Mouse (Mus musculus) forebrain, embryonic 13.5 days (tissue): ENCODE data around the gene Mrgpra2b. TPM values are rescaled to one million over a fixed set of nuclear protein-coding genes. Genes with fewer than 3 reads are reported as not detected.
"Not testable (repeated sequence)": the region's sequence is repeated elsewhere in the genome, so short reads cannot be mapped to it uniquely, and the experiment has no call there.

ENCODE experiments used
- ATAC-seq: fragments of 200-750 bp; cut with Nextera tagmentation; 2 replicates; pipeline ENCODE4 v1.8.0; 2017
- H3K27ac ChIP-seq: fragments of 300-500 bp; sonication (generic); 2 replicates; pipeline ENCODE4 v1.5.1; 2015; ENCODE audit warnings: inconsistent platforms, mild to moderate bottlenecking, moderate library complexity
- H3K27me3 ChIP-seq: fragments of 300-500 bp; sonication (generic); 2 replicates; pipeline ENCODE4 v1.6.1; 2015; ENCODE audit warnings: mild to moderate bottlenecking, inconsistent platforms
- H3K36me3 ChIP-seq: fragments of 300-500 bp; sonication (generic); 2 replicates; pipeline ENCODE4 v1.6.1; 2015; ENCODE audit warnings: mild to moderate bottlenecking, inconsistent platforms; ENCODE audit not compliant: poor library complexity, severe bottlenecking
- H3K4me1 ChIP-seq: fragments of 300-500 bp; sonication (generic); 2 replicates; pipeline ENCODE4 v1.6.1; 2015; ENCODE audit warnings: inconsistent platforms
- H3K4me2 ChIP-seq: fragments of 300-500 bp; sonication (generic); 2 replicates; pipeline ENCODE4 v1.6.1; 2015; ENCODE audit warnings: inconsistent platforms, mild to moderate bottlenecking, moderate library complexity
- H3K4me3 ChIP-seq: fragments of 300-500 bp; sonication (generic); 2 replicates; pipeline ENCODE4 v1.5.1; 2015; ENCODE audit warnings: mild to moderate bottlenecking, inconsistent platforms
- H3K9ac ChIP-seq: fragments of 300-500 bp; sonication (generic); 2 replicates; pipeline ENCODE4 v1.6.1; 2015; ENCODE audit warnings: mild to moderate bottlenecking, inconsistent platforms
- H3K9me3 ChIP-seq: fragments of 300-500 bp; sonication (generic); replicated peaks from 2 replicates; pipeline ENCODE4 v1.6.1; 2016; ENCODE audit warnings: inconsistent platforms
- WGBS: fragments of 180-500 bp; shearing (Covaris S2); methylation state at CpG from one replicate; pipeline ENCODE4 v1.1.7; 2015; 5-methylcytosine and 5-hydroxymethylcytosine counted together
- polyA plus RNA-seq: library from polyadenylated mRNA; unstranded; fragments of >200 nt; fragmentation: Nextera tagmentation; extraction: Ambion mirVana; gene quantifications from 2 replicates; pipeline ENCODE4 v1.2.1, GENCODE M21; 2015

Gene Mrgpra2b
- polyA plus RNA-seq, result not detected in 2 replicates

GRCm38 (mm10) chr7:47528762-47529161 lies at the start of gene Mrgpra2b:
TSS of gene Mrgpra2b (minus strand) at chr7:47528862.
- Histone ChIP-seq H3K4me3 (no peak within 1 kb of the TSS), H3K4me1 (no peaks in the 10 kb centered on the region), H3K36me3 (no peaks in the 10 kb centered on the region), H3K4me2 (no peak within 1 kb of the TSS), H3K27me3 (no peaks in the 10 kb centered on the region), H3K9me3 (peaks cover 44% of the 10 kb centered on the region), H3K27ac (no peak within 1 kb of the TSS), H3K9ac (no peak within 1 kb of the TSS)
- ATAC-seq, result no peak

GRCm38 (mm10) chr7:47516379-47516778 lies 12.3 kb downstream of the Mrgpra2b start:
- 77% methylated on average over 1 of the region's 1 CpGs for WGBS
- H3K27me3 ChIP-seq, result no peaks in the 10 kb centered on the region
- no peak overlapping the region for H3K4me3 ChIP-seq
- no peak overlapping the region for H3K27ac ChIP-seq
- no peaks in the 10 kb centered on the region for H3K4me1 ChIP-seq
- ATAC-seq, result no peak
- H3K36me3 ChIP-seq, result no peaks in the 10 kb centered on the region
- H3K4me2 ChIP-seq, result no peak overlapping the region
- no peak overlapping the region for H3K9ac ChIP-seq
- peaks cover 36% of the 10 kb centered on the region for H3K9me3 ChIP-seq

GRCm38 (mm10) chr7:47515050-47515449 lies 13.6 kb downstream of the Mrgpra2b start:
- no peak overlapping the region for H3K9ac ChIP-seq
- WGBS, result 78% methylated on average over 2 of the region's 2 CpGs
- no peak for ATAC-seq

GRCm38 (mm10) chr7:47502953-47503352 lies 25.7 kb downstream of the Mrgpra2b start:
- WGBS, result 82% methylated on average over 4 of the region's 4 CpGs
- ATAC-seq, result no peak
- H3K36me3 ChIP-seq, result no peaks in the 10 kb centered on the region
- no peak overlapping the region for H3K9ac ChIP-seq
- H3K4me2 ChIP-seq, result no peak overlapping the region
- H3K27ac ChIP-seq, result no peak overlapping the region
- no peak overlapping the region for H3K4me3 ChIP-seq
- H3K9me3 ChIP-seq, result peaks cover 40% of the 10 kb centered on the region
- no peaks in the 10 kb centered on the region for H3K4me1 ChIP-seq
- H3K27me3 ChIP-seq, result no peaks in the 10 kb centered on the region

More at GRCm38 (mm10) chr7:47515050-47515449, 13.6 kb downstream of the Mrgpra2b start:
- H3K4me3 ChIP-seq, result no peak overlapping the region
- no peaks in the 10 kb centered on the region for H3K27me3 ChIP-seq
- H3K4me1 ChIP-seq, result no peaks in the 10 kb centered on the region
- peaks cover 30% of the 10 kb centered on the region for H3K9me3 ChIP-seq
- no peaks in the 10 kb centered on the region for H3K36me3 ChIP-seq
- H3K4me2 ChIP-seq, result no peak overlapping the region
- no peak overlapping the region for H3K27ac ChIP-seq

- H3K4me3 ChIP-seq, H3K27ac ChIP-seq, H3K36me3 ChIP-seq, H3K27me3 ChIP-seq, H3K9ac ChIP-seq, ATAC-seq, H3K4me1 ChIP-seq, H3K4me2 ChIP-seq: not testable (repeated sequence)
- peaks cover 11% of the 10 kb centered on the region for H3K9me3 ChIP-seq
Measured at GRCm38 (mm10) chr7:47491266-47491665, 37.4 kb downstream of the Mrgpra2b start.

GRCm38 (mm10) chr7:47489438-47489837 lies 39.2 kb downstream of the Mrgpra2b start:
- H3K4me3 ChIP-seq, H3K36me3 ChIP-seq, H3K4me2 ChIP-seq, H3K9ac ChIP-seq, H3K4me1 ChIP-seq, H3K9me3 ChIP-seq, H3K27me3 ChIP-seq, H3K27ac ChIP-seq, ATAC-seq: not testable (repeated sequence)
- no CpG with 5 or more reads among the region's 1 CpGs for WGBS

- not testable (repeated sequence) for H3K4me2 ChIP-seq, H3K36me3 ChIP-seq, H3K4me3 ChIP-seq, H3K4me1 ChIP-seq, H3K9ac ChIP-seq, ATAC-seq, H3K27me3 ChIP-seq, H3K9me3 ChIP-seq, H3K27ac ChIP-seq
Measured at GRCm38 (mm10) chr7:47483181-47483580, 45.5 kb downstream of the Mrgpra2b start.

GRCm38 (mm10) chr7:47473904-47474303 lies 54.8 kb downstream of the Mrgpra2b start:
- not testable (repeated sequence) for H3K36me3 ChIP-seq, H3K4me1 ChIP-seq, H3K27ac ChIP-seq, H3K9me3 ChIP-seq, H3K4me3 ChIP-seq, H3K27me3 ChIP-seq, ATAC-seq, H3K4me2 ChIP-seq, H3K9ac ChIP-seq
- 47% methylated on average over 2 of the region's 3 CpGs for WGBS

GRCm38 (mm10) chr7:47465278-47465981 lies 63.2 kb downstream of the Mrgpra2b start:
- H3K36me3 ChIP-seq, H3K9ac ChIP-seq, H3K4me3 ChIP-seq, H3K4me1 ChIP-seq, H3K27ac ChIP-seq, H3K27me3 ChIP-seq, H3K9me3 ChIP-seq, ATAC-seq, H3K4me2 ChIP-seq: not testable (repeated sequence)

- H3K27ac ChIP-seq, H3K4me2 ChIP-seq, H3K27me3 ChIP-seq, H3K9me3 ChIP-seq, ATAC-seq, H3K9ac ChIP-seq, H3K4me1 ChIP-seq, H3K36me3 ChIP-seq, H3K4me3 ChIP-seq: not testable (repeated sequence)
- WGBS, result no CpG with 5 or more reads among the region's 1 CpGs
Measured at GRCm38 (mm10) chr7:47452015-47452414, 76.6 kb downstream of the Mrgpra2b start, which contains the start of gene Mrgpra2a. TSS of gene Mrgpra2a (minus strand) at chr7:47452139.

GRCm38 (mm10) chr7:47445729-47446128 lies 82.9 kb downstream of the Mrgpra2b start:
- not testable (repeated sequence) for H3K27ac ChIP-seq

GRCm38 (mm10) chr7:47436463-47436862 lies 92.2 kb downstream of the Mrgpra2b start:
- H3K4me2 ChIP-seq, H3K36me3 ChIP-seq, H3K27ac ChIP-seq, H3K4me3 ChIP-seq, H3K27me3 ChIP-seq, ATAC-seq, H3K9ac ChIP-seq, H3K9me3 ChIP-seq, H3K4me1 ChIP-seq: not testable (repeated sequence)
- WGBS, result 60% methylated on average over 1 of the region's 2 CpGs

More at GRCm38 (mm10) chr7:47445729-47446128, 82.9 kb downstream of the Mrgpra2b start:
- H3K9me3 ChIP-seq, H3K9ac ChIP-seq, H3K36me3 ChIP-seq, H3K4me2 ChIP-seq, H3K27me3 ChIP-seq, H3K4me3 ChIP-seq, H3K4me1 ChIP-seq, ATAC-seq: not testable (repeated sequence)

GRCm38 (mm10) chr7:47427815-47428508 lies 100.7 kb downstream of the Mrgpra2b start:
- not testable (repeated sequence) for H3K4me2 ChIP-seq, H3K27me3 ChIP-seq, H3K27ac ChIP-seq, H3K9me3 ChIP-seq, ATAC-seq, H3K4me3 ChIP-seq, H3K9ac ChIP-seq, H3K36me3 ChIP-seq, H3K4me1 ChIP-seq
